Mouse (Mus musculus): Measurements from ENCODE around the gene Ptpn6.

GRCm38 (mm10) chr6:124711824-124712782 lies 26.4 kb downstream of the Ptpn6 start, which contains the start of the genes Emg1 and Phb2:
- TF ChIP-seq CHD2 (IDR thresholded peaks at IDR 0.05; ENCODE audit: low read depth, low read length) (no peak), ZC3H11A (IDR thresholded peaks at IDR 0.05; ENCODE audit: borderline replicate concordance, low read depth, low read length) (no peak), MAFK (IDR thresholded peaks at IDR 0.05; ENCODE audit: insufficient read depth, low read depth, low read length) (no peak)

Data from ES-E14 (cell line).